Mouse (Mus musculus) adrenal gland, postnatal 4 days (tissue): ENCODE measurements around the gene Cacna1e. TPM values are rescaled to one million over a fixed set of nuclear protein-coding genes. Genes with fewer than 3 reads are reported as not detected.

Experiments
- DNase-seq, 2 experiments: peaks; one replicate each; pipeline ENCODE4 v3.0.0; 2021 to 2022; ENCODE audit warnings: low spot score in 2 of 2, mixed read lengths in 2 of 2
- total RNA-seq, 2 experiments: library from RNA; stranded (reverse); gene quantifications; 2 replicates each; pipeline ENCODE4 v1.2.3; 2021

Cacna1e gene
- total RNA-seq, 2 experiments from 2014 or later = 2.6 to 2.9 TPM

DNA sequence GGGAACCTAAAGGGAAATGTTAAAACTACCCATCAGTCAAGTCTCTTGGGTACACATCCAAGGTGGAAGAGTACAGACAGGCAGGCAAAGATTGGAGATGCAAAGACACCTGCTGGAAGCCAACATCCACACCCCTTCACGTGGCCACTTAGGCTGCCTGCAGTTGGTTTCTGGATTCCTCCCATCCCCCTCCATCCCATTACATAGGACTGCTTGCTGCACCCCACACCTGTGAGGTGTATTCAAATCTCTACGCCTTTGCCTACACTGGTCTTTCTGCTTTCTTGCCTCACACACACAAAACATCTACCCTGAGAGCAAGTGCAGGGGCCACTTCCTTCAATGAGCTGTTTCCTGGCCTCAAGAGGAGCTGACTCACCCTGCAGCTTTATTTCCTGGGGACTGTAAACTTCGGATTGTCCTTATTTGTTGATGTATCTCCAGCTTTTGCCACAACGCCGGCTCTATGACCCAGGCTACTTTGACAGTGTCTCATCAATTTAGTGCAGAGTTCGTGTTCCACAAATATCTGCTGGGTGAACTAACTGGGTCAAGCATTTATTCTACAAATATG is 43.2 kb downstream of the Cacna1e start:
- DNase-seq = no peak

DNA sequence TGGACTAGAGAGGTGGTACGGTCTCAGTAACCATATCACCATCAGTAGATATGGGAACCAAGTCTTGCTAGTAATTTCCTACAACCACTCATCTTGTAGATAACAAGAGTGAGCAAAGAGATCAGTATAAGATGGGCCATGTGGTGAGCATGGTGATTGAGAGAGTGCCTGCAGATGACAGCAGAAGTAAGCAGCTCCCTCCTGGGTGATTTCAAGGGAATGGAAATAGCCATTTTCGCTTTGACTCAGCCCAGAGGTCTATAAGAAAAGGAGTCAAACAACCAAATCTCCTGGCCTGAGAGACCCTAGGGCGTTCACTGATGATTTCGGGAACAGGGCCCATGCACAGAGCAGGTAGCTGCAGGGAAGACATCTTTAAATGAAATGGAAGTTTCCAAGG is 45.0 kb downstream of the Cacna1e start:
- DNase-seq = no peak

DNA sequence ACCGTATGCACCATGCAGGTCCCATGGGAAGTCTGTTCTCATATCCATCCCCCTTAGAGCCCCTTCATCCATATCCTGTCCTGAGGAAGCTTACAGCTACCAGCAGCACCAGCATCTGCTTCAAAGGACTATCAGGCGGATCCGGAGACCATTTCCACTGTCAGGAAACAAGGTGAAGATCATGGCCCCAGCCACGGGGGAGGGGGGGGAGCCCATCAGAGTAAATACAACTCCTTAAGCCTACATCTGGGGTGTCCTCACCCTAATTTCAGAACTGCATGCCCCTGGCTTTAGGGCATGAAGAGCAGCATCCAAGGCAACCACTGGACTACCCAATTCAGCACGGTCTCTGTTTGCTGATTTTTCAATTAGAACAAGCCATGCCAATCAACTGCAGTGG is 47.8 kb downstream of the Cacna1e start:
- no peak for DNase-seq

DNA sequence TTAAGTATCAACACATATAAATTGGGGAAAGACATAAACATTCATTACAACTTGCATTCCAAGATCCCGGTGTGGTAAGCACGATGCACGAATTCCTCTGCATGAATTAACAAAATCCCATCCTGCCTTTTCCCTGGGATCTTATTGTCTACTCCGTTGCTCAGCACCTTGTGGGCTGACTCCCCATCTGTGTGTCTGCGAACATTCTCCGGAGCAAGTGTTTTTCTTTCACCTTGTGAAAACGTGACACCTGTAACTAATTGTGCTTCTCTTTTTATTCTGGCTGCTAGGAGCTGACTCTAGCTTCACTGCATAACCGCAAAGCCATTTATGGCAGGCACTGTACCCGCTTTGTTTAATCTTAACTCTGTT is 52.1 kb downstream of the Cacna1e start:
- no peak for DNase-seq

DNA sequence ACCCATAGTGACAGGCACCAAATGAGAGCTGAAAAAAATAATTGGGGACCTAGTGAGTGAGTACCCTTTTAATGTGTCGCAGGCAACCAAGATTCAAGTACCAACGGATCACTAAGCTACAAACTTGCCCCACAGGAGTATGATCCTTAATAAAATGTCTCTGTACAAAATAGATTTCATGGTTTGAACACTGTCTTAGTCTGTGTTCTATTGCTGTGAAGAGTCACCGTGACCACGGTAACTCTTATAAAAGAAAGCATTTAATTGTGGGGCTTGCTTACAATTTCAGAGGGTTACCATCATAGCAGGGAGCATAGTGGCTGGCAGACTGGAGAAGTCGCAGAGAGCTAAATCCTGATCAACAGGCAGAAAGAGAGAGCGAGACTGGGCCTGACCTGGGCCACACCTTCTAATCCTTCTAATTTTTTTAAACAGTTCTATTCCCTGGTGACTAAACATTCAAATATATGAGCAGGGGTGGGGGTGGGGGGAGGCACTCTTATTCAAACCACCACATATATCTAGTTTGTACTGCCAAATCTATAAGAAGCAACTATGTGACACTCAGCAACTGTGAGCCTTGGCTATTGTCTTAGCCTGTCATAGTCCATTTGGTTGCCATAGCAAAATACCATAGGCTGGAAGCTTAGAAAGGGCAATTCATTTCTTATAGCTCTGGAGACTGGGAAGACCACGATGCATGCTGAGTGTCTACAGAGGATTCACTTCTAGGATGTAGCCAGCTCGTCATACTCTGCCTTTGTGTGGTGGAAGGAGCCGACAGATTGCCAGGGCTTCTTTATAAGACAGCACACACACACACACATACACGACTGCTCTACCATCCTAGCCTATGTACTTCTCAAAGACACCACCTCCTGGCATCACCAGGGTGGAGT is 52.8 kb downstream of the Cacna1e start:
- no peak for DNase-seq

DNA sequence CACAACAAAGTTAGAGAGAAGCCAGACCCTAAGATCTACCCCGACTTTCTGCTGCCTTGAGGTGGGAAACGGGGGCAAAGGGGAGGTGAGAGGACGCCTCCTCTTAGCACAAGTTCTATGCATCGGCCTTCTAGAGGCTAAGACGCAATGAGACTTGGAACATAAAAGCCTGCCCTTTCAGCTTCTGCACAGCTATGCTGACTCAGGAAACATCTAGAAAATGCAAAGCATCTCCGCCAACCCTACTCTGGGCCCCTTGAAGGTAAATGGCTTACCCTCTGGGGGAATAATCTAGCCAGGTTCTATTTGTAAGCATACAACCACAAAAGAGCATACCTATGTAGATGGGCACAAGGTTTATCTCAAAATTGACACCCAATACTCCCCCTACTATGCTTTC is 54.2 kb downstream of the Cacna1e start:
- no peak for DNase-seq

DNA sequence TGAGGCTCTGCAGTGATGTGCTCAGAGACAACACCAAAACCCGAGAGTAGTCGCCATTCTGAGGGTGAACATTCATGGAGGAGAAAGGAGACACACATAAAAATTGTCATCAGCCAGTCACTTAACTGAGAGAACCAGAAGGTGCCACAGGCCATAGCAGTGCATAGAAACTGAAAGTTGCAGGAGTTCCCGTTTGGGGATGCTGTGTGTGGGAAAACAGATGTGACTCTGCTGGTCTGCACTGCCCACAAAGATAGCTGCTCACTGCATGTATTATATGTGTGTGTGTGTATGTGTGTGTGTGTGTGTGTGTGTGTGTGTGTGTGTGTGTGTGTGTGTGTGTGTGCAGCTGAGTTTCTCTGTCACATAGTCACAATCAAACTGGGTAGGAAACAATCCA is 61.2 kb downstream of the Cacna1e start:
- DNase-seq = no peak

DNA sequence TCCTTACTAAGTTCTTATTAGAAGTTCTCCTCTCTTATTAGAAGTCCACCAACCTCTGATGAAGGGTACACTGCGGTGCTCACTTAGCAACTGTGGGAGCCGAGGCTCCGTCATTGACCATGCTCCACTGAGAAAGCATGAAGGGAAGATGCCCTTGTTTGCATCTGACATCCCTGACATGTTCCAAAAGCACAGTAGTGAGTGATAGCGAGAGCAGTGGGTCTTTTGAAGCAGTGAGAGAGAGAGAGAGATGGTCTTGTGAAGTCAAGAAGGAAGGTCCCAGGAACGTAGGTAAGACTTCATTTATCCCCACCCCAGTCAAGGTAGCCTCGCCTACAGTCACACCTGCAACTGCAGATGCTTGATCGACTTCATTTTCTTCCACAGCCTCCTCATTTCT is 63.9 kb downstream of the Cacna1e start:
- DNase-seq = no peak

DNA sequence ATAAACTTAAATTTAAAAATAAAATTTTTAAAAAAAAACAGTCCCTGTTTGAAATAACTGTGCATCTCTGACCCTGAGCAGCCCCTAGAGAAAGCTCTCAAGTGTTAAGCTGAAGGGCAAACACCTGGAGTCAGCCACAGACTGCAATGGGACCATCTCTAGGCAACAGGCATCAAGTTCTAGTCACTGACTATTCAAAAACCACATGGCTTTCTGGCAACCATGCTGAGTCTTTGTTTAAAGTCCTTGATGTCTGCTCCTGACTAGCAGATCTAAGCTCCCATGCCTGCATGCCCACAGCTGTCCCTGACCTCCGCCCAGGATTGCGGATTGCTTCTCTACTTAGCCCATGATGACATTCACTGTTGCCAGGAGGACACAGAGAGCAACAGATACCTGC is 64.3 kb downstream of the Cacna1e start:
- DNase-seq = no peak

DNA sequence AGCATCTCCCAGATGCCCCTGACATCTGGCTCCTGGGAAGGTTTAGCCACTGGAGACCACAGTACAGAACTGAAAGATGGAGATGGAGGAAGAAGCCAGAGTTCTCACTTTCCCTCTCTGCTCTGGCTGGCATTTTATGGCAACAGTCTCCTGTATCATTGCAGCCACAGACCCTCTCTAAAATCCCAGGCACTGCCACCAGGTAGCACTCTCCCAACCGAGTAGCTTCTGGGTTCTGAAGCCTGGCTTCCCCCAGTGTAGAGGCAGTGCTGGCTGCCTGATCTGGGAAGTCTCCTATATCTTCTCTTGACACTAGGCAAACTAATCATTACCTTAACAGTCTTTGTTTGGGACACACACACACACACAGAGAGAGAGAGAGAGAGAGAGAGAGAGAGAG is 65.6 kb downstream of the Cacna1e start:
- DNase-seq = no peak

DNA sequence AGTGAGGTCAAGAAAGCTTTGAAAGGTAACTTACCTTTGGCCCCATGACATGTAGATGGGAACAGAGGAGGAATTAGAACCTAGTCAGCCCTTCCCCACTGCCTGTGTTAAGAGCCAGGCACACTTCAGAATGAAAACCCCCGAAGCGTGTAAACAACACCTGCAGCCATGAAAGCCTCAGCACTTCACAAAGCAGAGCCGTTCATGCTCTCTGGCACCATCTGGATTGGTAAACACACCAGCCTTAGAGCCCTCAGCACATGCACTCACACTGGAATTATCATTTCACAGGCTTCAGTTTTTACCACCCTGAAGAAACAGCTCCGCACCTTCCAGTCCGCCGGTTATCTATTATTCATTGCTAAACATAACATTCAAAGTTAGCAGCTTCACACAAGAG is 67.5 kb downstream of the Cacna1e start:
- no peak for DNase-seq

DNA sequence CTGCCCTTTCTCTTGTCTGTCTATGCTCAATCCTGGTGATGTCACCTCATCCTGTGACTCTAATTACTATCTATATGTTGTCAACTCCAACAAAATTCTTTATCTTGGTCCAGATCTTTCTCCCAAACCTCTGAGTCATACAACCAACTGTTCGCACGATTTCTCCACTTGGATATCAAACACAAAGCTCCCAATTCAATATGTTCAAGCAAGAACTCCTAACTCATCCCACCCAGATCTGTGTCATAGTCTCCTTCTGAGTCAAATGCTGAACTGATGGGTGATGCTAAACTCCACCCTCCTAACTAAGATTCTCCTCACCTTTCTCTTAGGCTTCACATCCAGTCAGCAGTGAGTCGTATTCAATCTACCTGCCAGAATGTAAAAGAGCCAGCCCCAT is 68.0 kb downstream of the Cacna1e start:
- no peak for DNase-seq

DNA sequence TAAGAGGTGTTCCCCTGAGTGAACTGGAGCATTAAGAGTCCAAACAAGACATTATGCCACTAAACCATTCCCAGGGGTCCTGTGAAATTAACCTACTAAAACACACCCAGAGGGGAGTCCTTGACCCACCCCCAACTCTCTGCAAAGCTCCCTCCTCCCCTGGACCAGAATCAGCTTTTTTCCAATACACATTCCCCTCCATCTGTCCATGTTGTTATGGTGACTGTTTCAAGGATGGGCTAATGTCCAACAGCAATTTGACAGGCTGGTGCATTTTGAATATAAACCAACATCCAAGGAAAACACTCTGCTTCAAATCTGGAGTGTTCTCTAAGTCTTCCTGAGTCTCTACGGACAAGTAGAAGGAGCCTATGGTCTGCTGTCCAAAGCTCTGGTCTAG is 78.6 kb downstream of the Cacna1e start:
- DNase-seq = no peak

DNA sequence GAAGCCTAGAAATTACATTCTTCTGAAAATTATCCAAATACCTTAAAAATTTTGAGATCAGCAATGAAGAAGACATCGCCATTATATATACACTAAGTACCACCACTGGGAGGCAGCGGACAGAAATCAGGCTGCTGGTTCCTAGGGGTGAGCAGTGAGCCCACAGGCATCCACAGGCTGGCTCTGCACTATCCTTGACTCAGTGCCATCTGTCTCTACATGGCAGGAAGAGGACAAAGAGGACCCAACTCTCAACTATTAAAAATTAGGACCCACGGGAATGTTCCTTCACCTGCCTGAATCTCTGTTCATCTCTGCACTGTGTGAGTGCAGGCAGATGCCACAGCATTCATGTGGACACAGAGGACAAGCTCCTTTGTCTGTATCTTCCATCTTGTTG is 79.3 kb downstream of the Cacna1e start:
- DNase-seq = no peak

DNA sequence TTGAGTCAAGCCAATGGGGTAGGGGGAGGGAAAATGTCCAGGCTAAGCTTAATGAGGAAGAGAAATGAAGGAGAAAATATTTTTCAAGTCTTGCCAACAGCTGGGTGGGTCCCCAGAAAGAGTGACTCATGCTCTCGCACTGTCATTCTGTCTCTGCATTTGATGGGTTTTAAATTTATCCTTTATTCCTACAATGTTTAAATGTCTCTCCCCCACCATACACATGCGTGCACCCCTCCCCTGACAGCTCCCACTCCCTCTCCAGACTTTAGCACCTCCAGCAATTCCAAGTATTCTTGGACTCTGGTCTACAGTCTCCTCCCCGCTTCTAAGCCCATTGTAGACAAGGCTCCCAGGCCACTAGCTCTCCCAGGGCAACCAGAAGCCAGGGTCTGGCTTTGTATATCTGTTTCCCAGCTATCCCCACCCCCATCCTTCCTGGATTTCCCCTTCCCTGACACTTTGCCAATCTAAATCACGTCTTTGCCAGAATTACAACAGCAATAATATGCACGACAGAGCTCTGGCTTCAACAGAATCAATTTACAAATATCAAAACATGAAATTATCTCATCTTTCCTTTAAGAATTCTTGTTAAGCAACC is 81.9 kb downstream of the Cacna1e start:
- DNase-seq = no peak

DNA sequence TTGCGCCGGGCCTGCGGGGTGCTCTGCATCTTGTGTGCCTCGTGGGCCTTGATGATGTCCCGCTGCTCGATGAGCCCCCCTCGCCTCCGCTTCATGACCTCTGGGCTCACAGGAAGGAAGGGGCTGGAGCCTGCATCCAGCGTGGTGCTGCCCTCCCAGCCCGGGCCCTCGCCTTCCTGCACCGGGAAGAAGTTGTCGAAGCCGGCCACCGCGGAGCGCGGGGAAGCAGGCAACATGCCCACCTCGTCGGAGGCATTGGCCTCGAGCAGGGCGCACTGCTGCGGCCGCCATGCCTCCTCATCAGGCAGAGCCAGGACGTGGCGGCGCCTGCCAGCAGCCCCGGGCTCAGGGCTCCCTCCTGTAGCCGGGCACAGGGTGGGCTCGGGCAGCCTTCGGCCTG is 85.0 kb downstream of the Cacna1e start:
- DNase-seq = no peak

DNA sequence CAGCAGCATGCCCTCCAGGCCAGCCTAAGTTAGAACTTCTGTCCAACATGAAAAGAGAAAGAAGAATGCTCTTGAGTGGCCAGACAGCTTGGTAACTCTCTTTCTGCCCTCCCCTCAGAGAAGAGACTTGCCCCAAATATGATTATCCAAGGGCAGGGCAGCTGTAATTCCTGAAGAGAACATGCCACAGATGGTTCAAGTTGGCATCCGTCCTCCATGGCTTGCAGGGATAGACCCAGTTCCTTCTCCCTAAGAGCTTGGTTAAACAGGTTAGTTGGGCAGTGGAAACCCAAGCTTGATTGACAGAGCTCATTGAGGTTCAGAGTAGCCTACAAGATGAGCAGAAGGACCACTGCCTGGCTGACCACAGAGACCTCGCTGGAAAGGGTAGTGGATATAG is 85.5 kb downstream of the Cacna1e start:
- no peak for DNase-seq

DNA sequence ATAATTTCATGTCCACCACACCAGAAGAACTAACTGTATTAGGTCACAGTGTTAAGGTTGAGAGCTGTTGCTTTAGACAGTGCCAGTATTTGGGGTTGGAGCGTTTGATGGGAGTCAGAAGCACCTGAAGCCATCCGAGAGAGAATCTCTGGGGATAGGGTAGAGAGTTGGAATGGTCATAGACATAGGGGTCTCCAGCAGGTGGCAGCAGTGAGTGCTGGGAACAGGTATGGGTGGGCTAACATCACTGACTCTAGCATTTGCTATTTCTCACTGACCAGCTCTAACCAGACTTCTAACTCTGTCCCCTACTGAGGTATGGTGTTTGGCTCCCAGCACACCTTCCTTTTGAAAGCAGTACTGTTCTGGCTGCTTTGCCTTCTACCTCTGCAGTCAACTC is 87.6 kb downstream of the Cacna1e start:
- DNase-seq = no peak

DNA sequence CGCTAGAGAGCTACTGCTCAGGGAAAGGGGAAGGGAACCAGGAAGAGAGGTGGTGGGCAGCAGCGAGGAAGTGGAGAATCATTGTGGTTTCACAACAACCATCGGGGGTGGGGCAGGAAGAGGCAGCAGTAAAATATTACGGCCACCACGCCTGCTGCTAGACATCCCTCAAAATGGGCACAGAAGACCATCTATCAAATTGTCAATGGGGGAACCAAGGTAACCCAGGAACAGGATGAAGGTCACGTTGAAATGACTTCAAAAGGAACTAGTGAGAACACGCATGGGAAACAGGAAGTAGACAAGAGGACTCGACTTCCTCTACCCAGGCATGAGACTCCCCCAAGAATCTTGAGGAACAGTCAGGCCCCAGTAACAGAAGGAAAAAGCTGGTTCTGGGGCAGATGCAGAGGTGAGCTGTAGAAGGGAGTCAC is 89.8 kb downstream of the Cacna1e start:
- no peak for DNase-seq

DNA sequence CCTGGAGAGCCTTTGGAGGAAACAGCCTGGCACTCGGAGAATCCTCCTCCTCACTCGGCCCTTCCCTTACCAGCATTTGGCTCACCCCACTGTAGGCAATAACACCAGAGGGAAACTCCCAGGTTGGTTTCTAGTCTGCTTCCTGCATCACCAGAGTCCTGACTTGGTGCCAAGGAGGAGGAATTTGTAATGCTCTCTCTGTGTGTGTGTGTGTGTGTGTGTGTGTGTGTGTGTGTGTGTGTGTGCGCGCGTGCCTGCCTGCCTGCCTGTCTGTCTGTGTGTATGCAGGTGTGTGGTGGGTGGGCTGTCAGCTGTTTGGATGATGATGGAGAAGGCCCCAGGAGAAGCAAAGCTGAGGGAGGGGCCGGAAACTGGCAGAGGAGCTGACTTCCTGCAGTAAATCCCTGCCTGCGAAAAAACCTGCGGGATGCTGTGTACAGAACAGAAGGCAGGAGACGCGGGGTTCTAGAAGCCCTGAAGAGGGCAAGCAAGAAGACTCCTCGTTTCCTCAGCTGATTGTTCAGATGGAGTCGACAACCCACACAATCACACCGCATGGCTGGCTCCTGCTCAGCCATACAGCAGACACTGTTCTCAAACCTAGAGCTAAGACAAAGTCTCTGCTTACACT is 92.6 kb downstream of the Cacna1e start:
- no peak for DNase-seq

DNA sequence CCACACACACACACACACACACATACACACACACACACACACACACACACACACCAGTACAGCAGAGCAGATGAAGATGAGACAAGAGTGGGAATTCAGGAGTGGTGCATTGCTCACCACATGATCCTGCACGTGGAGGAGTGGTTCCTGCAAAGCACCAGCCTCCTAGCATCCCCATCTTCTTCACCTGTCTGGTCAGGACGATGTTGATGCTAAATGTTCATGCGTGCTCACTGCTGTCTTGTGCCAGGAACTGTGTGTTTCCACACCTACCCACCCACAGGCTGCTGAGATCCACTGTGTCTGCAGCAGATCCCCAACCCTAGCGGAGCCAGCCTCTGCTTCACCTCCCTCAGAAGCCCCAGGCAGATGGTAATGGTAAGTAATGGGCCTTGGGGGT is 95.8 kb downstream of the Cacna1e start:
- no peak for DNase-seq

DNA sequence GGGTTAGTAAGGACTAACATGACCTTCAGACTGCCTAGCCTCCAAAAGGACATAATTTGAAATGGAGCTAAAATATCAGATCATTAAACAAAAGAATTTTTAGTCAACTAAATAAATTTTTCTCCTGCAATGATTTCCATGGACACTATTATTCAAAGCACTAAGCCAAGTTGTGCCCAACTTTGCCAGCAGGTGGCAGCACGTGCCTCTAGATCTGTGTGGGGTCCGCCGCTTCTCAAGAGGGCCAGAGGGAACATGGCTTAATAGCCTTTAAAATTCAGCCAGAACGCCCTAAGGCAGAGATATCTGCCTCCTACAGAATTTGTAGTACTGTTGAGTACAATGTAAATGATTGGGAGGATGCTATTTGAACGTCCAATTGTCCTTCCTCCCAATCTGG is 96.2 kb downstream of the Cacna1e start:
- DNase-seq = peak; percentile 42 to 46
